Mouse (Mus musculus) cerebellum, adult (tissue): ENCODE results near the gene Lgals3bp.
A peak's percentile ranks its signal among the peaks of the same experiment; 100 is the strongest.

Experiments
- ATAC-seq: cut with Nextera tagmentation; 2 replicates; pipeline ENCODE4 v1.9.2; 2017; ENCODE audit warnings: mild to moderate bottlenecking, moderate library complexity, mixed read lengths; ENCODE audit not compliant: insufficient number of reproducible peaks, low FRiP score, low TSS enrichment

Gene Lgals3bp

GRCm38 (mm10) chr11:118368330-118368729, 33.6 kb downstream of the Lgals3bp start:
- no peak for ATAC-seq

GRCm38 (mm10) chr11:118366559-118366958, 35.3 kb downstream of the Lgals3bp start:
- ATAC-seq, result no peak

GRCm38 (mm10) chr11:118366108-118366507, 35.8 kb downstream of the Lgals3bp start:
- no peak for ATAC-seq

GRCm38 (mm10) chr11:118365171-118365570, 36.7 kb downstream of the Lgals3bp start:
- ATAC-seq, result no peak

- no peak for ATAC-seq
Observed at GRCm38 (mm10) chr11:118364021-118364420, 37.9 kb downstream of the Lgals3bp start.

- no peak for ATAC-seq
Observed at GRCm38 (mm10) chr11:118362971-118363518, 38.8 kb downstream of the Lgals3bp start.

- no peak for ATAC-seq
Observed at GRCm38 (mm10) chr11:118362501-118362900, 39.4 kb downstream of the Lgals3bp start.

GRCm38 (mm10) chr11:118360907-118361341, 41.0 kb downstream of the Lgals3bp start:
- no peak for ATAC-seq

GRCm38 (mm10) chr11:118360491-118360890, 41.4 kb downstream of the Lgals3bp start:
- ATAC-seq, result no peak

- no peak for ATAC-seq
Observed at GRCm38 (mm10) chr11:118355640-118356039, 46.3 kb downstream of the Lgals3bp start, which contains the start of gene Timp2. Gene Timp2, minus strand, starts transcription at chr11:118355740.

GRCm38 (mm10) chr11:118355205-118355604, 46.7 kb downstream of the Lgals3bp start:
- peak; percentile 66; the same call in 1 of the 2 replicates for ATAC-seq

- ATAC-seq, result no peak
Observed at GRCm38 (mm10) chr11:118354636-118355191, 47.2 kb downstream of the Lgals3bp start.

GRCm38 (mm10) chr11:118349494-118349893, 52.4 kb downstream of the Lgals3bp start:
- no peak for ATAC-seq

- no peak for ATAC-seq
Observed at GRCm38 (mm10) chr11:118348877-118349276, 53.0 kb downstream of the Lgals3bp start.

GRCm38 (mm10) chr11:118348419-118348818, 53.5 kb downstream of the Lgals3bp start:
- ATAC-seq, result no peak

GRCm38 (mm10) chr11:118347911-118348310, 54.0 kb downstream of the Lgals3bp start:
- no peak for ATAC-seq

GRCm38 (mm10) chr11:118347391-118347790, 54.5 kb downstream of the Lgals3bp start:
- ATAC-seq, result no peak

GRCm38 (mm10) chr11:118346395-118347096, 55.3 kb downstream of the Lgals3bp start:
- no peak for ATAC-seq

GRCm38 (mm10) chr11:118345693-118346092, 56.2 kb downstream of the Lgals3bp start:
- ATAC-seq, result no peak

GRCm38 (mm10) chr11:118343629-118344028, 58.3 kb downstream of the Lgals3bp start:
- no peak for ATAC-seq
